Mouse (Mus musculus) lung, postnatal 0 days (tissue): ENCODE results near the gene Bcar3.

Source experiments
- CTCF ChIP-seq: IDR thresholded peaks from 2 replicates; pipeline ENCODE4 v1.5.1; 2016; ENCODE audit warnings: antibody characterized with exemption, mild to moderate bottlenecking
- EP300 ChIP-seq: IDR thresholded peaks from 2 replicates; pipeline ENCODE4 v1.6.1; 2016; ENCODE audit warnings: antibody characterized with exemption, mild to moderate bottlenecking, control low read depth

GRCm38 (mm10) chr3:122364565-122364964, 70.6 kb downstream of the Bcar3 start:
- no peak for TF ChIP-seq CTCF
- TF ChIP-seq EP300, result no peak
